Mouse (Mus musculus): ENCODE results near the gene Cryga.

DNA sequence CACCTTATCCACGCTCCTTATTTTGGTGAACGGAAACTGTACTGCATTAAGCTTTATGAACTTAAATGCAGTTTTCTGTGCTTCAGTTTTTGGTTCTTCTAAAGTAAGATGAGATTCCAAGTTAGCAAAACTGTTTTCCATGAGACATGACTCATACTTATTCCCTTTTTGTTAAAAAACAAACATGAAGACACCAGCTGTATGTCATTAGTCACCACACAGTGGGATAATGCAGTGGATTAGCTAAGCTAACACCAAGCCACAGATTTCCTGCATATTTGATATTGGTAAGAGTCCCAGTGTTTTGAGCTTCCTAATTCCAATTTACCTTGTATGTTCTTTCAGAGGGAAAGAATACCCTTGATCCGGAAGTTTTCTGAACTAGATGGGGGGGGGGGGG lies 11.6 kb downstream of the Cryga start:
- TF ChIP-seq CTCF (IDR thresholded peaks at IDR 0.05; ENCODE audit: low read depth) (no peak), EP300 (IDR thresholded peaks at IDR 0.05; ENCODE audit: low read depth) (no peak)
